Mouse (Mus musculus) heart, adult 8-10 months (tissue): ENCODE measurements around the gene Entpd1. TPM values are rescaled to one million over a fixed set of nuclear protein-coding genes. Genes with fewer than 3 reads are reported as not detected.
A peak's percentile ranks its signal among the peaks of the same experiment; 100 is the strongest.

Experiments
- DNase-seq: peaks from one replicate; pipeline ENCODE4 v3.0.0; 2022; ENCODE audit warnings: low spot score
- total RNA-seq, 4 experiments: library from RNA; stranded (reverse); gene quantifications; 2 replicates each; pipeline ENCODE4 v1.2.4; 2022

Gene Entpd1
- total RNA-seq, 4 experiments from 2014 or later: 17.5 to 21.0 (median 19.8) TPM

DNA sequence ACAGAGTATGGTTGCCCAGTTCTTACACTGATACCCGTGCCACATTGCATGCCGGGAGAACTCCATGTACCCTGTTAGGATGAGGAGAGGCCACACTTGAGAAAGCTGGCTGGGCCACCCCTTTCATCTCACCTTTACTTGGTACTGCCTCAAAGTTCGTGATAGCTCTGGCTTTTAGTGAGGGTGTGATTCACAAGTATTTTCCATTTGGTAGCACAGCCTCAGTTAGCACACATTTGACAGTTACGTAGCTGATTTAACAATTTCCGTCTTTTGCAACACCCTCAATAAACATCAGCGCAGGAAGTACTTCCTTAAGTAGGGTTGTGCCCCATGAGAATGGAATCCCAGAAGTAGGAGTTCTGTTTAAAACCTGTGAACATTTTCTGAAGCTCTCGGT is 53.6 kb downstream of the Entpd1 start:
- DNase-seq: no peak

DNA sequence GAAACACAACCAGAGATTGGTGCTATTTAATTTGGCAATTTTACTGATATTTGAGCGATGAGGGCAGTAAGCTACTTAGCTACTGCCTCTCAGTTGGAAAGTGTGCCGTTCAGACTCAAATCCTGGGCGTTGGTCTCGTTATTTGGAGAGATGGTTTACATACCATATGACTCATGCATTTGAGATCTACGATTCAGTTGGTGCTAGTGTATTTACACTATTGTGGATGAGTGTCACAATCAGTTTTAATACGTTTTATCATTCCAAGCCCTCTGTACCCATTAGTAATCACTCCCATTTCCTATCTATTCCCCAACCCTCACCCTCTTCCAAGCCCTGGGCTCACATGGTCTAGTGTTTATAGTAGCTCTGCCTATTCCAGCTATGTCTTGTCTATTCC is 54.9 kb downstream of the Entpd1 start:
- DNase-seq: no peak

- no peak for DNase-seq
These were observed 63.2 kb downstream of the Entpd1 start for GRCm38 (mm10) chr19:40675329-40675728.

GRCm38 (mm10) chr19:40678087-40678486 is 65.9 kb downstream of the Entpd1 start:
- no peak for DNase-seq

- peak; percentile 79 for DNase-seq
These were observed 66.6 kb downstream of the Entpd1 start for GRCm38 (mm10) chr19:40678532-40679307.

DNA sequence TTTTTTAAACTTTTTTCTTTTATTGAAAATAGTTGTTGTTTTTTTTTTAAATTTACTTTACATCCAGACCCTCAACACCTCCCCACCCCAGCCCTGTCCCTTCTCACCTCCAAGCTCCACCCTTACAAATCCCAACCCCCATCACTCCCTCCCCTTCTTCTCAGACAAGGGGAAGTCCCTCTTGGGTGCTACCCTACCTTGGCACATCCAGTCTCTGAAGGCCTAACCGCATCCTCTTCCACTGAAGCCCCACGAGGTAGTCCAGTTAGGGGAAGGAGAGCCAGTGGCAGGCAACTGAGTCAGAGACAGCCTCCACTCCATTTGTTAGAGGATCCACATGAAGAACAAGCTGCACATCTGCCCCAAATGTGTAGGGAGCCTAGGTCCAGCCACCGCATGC is 67.5 kb downstream of the Entpd1 start:
- no peak for DNase-seq

DNA sequence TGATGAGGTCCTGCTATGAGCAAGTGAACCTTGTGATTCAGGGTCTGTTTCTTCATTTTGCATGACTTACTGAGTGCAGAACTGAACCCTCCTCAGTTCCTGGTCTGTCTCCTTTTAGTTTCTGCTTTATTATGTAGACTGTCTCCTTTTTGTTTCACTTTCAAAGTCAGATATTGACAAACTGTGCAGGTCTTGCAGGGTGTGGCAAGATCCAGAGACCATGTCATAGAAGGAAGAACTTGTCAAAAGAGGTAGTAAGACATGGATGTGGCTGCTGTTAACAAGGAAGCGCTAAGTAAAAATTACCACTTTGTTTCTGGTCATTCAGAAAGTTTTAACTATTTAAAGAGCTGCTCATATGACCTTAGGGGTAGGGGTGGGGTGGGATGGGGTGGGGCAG is 72.0 kb downstream of the Entpd1 start:
- no peak for DNase-seq

DNA sequence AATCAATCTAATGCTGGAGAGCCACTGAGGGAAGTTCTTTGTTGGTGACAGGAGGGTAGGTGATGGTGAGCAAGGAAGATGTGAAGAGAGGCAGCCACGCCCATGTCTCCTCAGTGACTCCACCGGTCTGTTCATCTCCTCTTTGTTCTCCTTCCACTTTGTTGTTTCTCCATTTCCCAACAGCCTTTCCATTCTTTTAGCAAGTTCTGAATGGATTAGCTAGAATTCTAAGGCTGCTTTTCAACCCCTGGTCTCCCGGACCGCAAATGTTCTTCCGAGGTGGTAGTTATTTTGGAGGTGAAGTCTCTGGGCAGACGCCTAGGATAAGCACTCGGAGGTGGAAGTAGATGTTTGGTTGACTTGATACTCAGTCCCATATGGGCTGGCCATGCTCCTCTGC is 72.4 kb downstream of the Entpd1 start:
- DNase-seq: no peak

- no peak for DNase-seq
These were observed 75.2 kb downstream of the Entpd1 start for GRCm38 (mm10) chr19:40687291-40687927.

DNA sequence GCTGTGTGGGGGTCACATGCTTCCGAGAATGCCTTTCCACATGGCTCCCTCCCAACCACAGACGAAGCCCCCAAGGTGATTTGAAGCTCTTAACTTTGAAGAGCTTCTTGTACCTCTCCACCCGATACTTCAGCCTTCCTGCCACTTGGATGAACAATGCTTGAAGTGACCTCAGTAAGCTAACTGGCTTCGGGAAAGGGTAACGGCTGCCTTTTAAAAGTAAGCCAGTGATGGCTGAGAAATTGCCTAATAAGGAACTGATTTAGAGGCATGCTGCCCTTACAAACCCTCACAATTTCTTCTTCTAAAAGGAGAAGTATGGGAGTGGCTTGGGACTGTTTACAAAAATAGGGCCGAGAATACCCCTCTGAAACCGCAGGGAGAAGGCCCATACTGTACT is 81.0 kb downstream of the Entpd1 start:
- DNase-seq: no peak

DNA sequence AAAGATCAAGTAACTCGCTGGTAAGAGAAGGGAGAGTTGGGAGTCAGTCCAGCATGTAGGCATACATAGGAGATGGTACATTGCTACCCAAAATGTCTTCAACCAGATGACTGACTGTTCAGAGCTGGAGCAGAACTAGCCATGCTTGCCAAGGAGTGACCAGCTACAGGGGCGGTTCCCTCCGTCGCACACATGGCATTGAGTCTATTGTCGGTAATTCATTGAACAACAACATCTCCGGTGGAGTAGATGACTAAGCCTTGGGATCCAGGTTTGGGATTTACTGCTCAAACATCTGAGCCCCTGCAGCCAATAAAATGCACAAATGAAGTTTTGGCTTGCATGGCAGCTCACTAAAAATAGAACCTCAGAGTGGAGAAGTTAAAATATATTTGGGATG is 84.0 kb downstream of the Entpd1 start:
- DNase-seq: no peak

- DNase-seq: peak; percentile 64
These were observed 86.1 kb downstream of the Entpd1 start for GRCm38 (mm10) chr19:40698103-40698853.

DNA sequence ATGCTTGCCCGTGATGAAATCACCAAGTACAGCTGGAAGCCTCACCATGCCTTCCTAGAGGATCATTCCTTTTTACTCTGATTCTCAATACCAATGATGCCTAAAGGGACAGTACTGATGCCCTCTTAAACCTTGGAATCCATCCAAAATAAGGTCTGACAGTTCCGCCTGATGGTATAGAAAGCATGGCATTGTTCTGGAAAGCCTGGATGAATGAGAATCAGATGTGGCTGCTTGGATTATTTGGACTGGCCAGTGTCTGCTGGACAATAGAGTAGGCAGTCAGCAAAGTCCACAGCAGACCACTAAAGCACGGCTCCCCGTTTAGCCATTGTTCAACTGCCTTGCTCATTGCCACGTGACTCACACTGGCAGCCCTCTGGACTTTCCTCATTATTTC is 87.7 kb downstream of the Entpd1 start:
- no peak for DNase-seq

- no peak for DNase-seq
These were observed 90.2 kb downstream of the Entpd1 start for GRCm38 (mm10) chr19:40702406-40702805.

DNA sequence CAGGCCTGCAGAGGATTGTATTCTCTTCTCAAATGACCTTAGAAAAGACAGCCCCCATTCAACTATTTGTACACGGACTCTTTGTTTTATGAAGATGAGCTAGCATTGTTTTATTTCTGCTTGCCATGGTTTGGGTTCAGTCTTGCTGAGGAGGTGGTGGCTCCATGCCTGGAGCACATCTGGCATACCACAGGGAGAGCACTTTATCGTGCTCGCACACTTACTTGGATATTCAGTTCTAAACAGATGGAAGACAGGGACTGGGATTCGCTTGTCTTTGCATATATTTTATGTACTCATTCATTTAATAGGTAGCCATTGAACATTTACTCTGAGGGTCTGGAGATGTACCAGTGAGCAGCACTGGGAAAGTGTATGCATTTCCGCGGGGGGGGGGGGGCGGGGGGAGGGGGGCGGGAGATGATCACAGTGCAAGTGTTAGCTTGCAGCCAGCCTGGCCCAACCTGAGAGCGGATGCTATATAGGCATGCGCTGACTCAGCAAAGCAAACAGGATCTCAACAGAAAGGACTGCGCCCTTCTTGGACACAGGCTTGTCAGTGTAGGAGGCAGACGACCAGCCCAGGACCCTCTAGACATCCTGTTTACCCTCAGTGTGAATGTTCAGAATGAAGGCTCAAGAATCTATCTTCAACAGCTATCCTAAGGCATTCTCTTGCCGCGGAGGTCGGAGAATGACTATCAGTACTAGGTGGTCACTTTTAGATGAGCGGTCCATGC is 100.9 kb downstream of the Entpd1 start:
- DNase-seq: no peak

DNA sequence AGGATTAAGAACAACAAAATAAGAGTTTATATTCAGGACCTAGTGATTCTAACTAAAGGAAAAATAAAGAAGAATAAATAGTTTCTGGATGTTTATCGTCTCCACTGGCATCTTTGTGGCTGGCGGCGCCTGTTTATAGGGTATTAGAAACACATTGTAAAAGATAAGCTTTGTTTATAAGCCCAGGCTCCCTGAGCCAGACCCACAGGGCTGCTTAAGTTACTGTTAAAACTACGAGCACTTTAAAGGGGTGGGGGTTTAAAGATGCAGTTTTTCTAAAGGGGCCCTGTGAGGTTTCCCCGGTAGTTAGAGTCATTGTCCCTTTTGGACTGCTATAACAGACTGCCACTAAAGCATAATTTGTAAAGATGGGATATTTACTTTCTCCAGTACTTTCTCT is 102.5 kb downstream of the Entpd1 start:
- DNase-seq: no peak

DNA sequence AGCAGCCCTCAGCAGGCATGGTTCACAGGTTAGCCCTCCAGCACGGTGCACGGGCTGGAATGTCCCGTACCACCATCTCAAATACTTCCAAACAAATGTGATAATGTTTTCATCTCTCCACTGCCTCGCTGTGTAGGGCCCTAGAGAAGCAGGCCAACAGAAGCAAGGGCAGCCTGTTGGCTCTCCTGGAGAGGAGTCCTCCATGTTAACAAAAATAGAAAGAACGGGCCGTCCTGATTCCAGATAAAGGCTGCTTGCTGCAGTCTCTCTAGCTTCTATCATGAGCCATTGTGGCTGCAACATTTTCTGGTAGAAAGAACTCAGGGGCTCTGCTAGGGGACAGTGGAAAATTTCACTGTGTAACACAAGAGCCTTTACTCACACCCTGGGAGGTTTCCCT is 104.8 kb downstream of the Entpd1 start:
- DNase-seq: peak; percentile 52

GRCm38 (mm10) chr19:40719439-40720105 is 107.4 kb downstream of the Entpd1 start:
- DNase-seq: no peak

DNA sequence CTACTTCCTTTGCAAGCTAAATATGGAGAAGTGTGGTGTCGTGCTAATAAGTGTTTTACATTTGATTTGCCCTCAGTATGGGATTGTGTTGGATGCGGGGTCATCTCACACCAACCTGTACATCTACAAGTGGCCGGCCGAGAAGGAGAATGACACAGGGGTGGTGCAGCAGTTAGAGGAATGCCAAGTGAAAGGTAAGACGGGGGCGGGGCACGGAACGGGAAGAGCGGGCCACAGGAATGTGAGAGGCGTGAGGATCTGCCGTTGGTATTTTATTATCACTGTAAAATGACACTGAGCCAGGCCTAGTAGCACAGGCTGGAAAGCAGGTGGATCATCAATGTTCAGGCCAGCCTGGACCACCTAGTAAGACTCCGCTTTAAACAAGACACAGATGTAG is 108.2 kb downstream of the Entpd1 start:
- DNase-seq: no peak

DNA sequence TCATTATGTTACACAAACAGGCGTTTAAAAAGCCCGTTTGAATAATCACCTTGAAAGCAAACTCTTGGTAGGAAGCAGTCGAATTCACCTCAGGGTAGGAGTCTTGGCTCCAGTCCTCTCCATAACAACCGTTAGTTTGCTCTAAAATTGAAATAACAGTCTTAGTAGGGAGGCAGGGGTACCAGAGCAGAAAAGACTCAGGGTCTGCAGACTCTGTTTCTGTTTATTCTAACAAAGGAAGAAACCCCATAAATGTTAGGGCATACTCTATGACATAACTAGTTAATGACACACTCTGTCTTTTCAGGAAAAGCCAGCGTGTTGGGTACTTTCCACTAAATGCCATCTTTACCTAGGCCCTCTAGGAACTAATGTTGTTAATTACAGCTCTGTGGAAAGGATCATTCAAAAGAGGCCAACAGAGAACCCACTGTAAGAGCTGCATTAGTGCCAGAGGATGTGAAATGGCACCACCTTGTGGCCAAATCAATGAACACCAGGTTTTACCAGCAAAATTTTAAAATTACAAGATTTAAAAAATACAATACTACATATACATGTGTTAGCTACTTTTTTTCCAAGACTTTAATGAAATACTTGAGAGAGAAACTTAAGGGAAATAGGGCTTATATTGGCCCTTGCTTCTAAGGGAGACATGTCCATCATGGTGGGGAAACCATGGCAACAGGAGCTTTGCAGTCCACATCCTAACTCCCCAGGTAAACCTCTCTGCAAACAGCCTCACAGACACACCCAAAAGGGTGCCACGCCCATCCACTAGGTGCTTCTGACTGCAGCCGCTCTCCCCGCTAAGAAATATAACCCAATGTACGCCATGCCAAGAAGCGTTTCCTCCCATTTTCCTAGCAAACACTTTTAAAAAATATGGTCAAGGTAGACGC is 110.2 kb downstream of the Entpd1 start:
- DNase-seq: peak; percentile 63
